Comparison of ENCODE assay signal across 8 mouse cellular contexts in genomic region chrX:102932992-102933570, GRCm38 (mm10). TPM values are rescaled to one million over a fixed set of nuclear protein-coding genes. Genes with fewer than 3 reads are reported as not detected.
DNase-seq lines count a peak whose midpoint lies in the region; ATAC-seq lines count a peak whose summit lies in the region.

No protein-coding gene starts in this region.

- peaks cover 16% of the 10 kb centered on the region for H3K27me3 ChIP-seq in limb, embryonic 11.5 days (ENCODE audit: control insufficient read depth, insufficient read depth, low read length)
- peaks cover 12% of the 10 kb centered on the region; the same call in 1 of the 2 replicates for H3K27me3 ChIP-seq in stomach, embryonic 15.5 days (replicated peaks)

- H3K4me1 ChIP-seq in limb, embryonic 11.5 days (ENCODE audit: control insufficient read depth, insufficient read depth, low read length) = no peaks in the 10 kb centered on the region
- no peaks in the 10 kb centered on the region for H3K4me1 ChIP-seq in stomach, embryonic 15.5 days

- no peak for ATAC-seq in limb, embryonic 11.5 days (ENCODE audit: insufficient number of reproducible peaks, low FRiP score, low TSS enrichment, low read depth)
- no peak for ATAC-seq in stomach, embryonic 15.5 days (ENCODE audit: insufficient read depth, low FRiP score, low read depth)
- no peak for ATAC-seq in activated CD4-positive, CD25-positive, alpha-beta regulatory T cell, adult 4 months

- H3K4me2 ChIP-seq in limb, embryonic 11.5 days (ENCODE audit: low read depth, severe bottlenecking) = peak overlapping the region; percentile 71
- H3K4me2 ChIP-seq in stomach, embryonic 15.5 days = peak overlapping the region; percentile 72

- 48% methylated on average over 12 of the region's 12 CpGs for WGBS in limb, embryonic 11.5 days
- WGBS in stomach, embryonic 15.5 days = 48% methylated on average over 12 of the region's 12 CpGs

- H3K36me3 ChIP-seq in limb, embryonic 11.5 days (ENCODE audit: control insufficient read depth, insufficient read depth, low read length) = no peaks in the 10 kb centered on the region
- H3K36me3 ChIP-seq in stomach, embryonic 15.5 days = no peaks in the 10 kb centered on the region

- H3K9ac ChIP-seq in limb, embryonic 11.5 days (ENCODE audit: low read length) = peak overlapping the region; percentile 72
- no peak overlapping the region for H3K9ac ChIP-seq in stomach, embryonic 15.5 days

- peak overlapping the region; percentile 49 for H3K4me3 ChIP-seq in limb, embryonic 11.5 days (ENCODE audit: low read depth, low read length)
- H3K4me3 ChIP-seq in stomach, embryonic 15.5 days (replicated peaks) = peak overlapping the region; percentile 52

- H3K27ac ChIP-seq in limb, embryonic 11.5 days (replicated peaks; ENCODE audit: low read depth, low read length) = no peak overlapping the region
- no peak overlapping the region for H3K27ac ChIP-seq in stomach, embryonic 15.5 days

- H3K9me3 ChIP-seq in limb, embryonic 11.5 days (ENCODE audit: control insufficient read depth, low read length) = no peaks in the 10 kb centered on the region
- no peaks in the 10 kb centered on the region for H3K9me3 ChIP-seq in stomach, embryonic 15.5 days

- DNase-seq in embryo, embryonic 10.5 days (ENCODE audit: low spot score) = peak; percentile 0
- DNase-seq in embryo, embryonic 9.5 days (ENCODE audit: extremely low spot score) = no peak
- DNase-seq in right cerebral cortex, adult 18-20 months = peak; percentile 1
- no peak for DNase-seq in right cerebral cortex, postnatal 36 days (ENCODE audit: low spot score in 2 of 2)
- DNase-seq in limb, embryonic 11.5 days (ENCODE audit: low spot score) = peak; percentile 21
- DNase-seq in spleen, postnatal 36 days (ENCODE audit: low spot score in 2 of 2) = no peak

RNA-seq across cellular contexts. Expression of gene 1700018G05Rik, which starts 4.9 kb away (rescaled TPM):
- not detected in 2 replicates for polyA plus RNA-seq in limb, embryonic 11.5 days (2014; fragmentation: Nextera tagmentation; extraction: Ambion mirVana)
- not detected in 2 replicates for polyA plus RNA-seq in stomach, embryonic 15.5 days (2015; fragmentation: Nextera tagmentation; extraction: Ambion mirVana)
- polyA plus RNA-seq in activated CD4-positive, CD25-positive, alpha-beta regulatory T cell, adult 4 months (2017; shearing (Covaris generic)) = not detected

RNA-seq across cellular contexts. Expression of gene 1700011M02Rik, which starts 24.4 kb away (rescaled TPM):
- not detected in 2 replicates for polyA plus RNA-seq in limb, embryonic 11.5 days (2014; fragmentation: Nextera tagmentation; extraction: Ambion mirVana)
- not detected in 2 replicates for polyA plus RNA-seq in stomach, embryonic 15.5 days (2015; fragmentation: Nextera tagmentation; extraction: Ambion mirVana)
- not detected for polyA plus RNA-seq in activated CD4-positive, CD25-positive, alpha-beta regulatory T cell, adult 4 months (2017; shearing (Covaris generic))

RNA-seq across cellular contexts. Expression of gene Dmrtc1a, which starts 24.6 kb away (rescaled TPM):
- polyA plus RNA-seq in limb, embryonic 11.5 days (2014; fragmentation: Nextera tagmentation; extraction: Ambion mirVana) = 0.60 TPM in 1 of 2 replicates, not detected in the other
- polyA plus RNA-seq in stomach, embryonic 15.5 days (2015; fragmentation: Nextera tagmentation; extraction: Ambion mirVana) = 1.3 and 1.5 TPM in 2 replicates
- not detected for polyA plus RNA-seq in activated CD4-positive, CD25-positive, alpha-beta regulatory T cell, adult 4 months (2017; shearing (Covaris generic))

Comparison
In these comparisons a context has a peak if more than half of its experiments do, and no peak if none do; other contexts are left out.
1. DNase-seq: peak in embryo, embryonic 10.5 days (single experiment), right cerebral cortex, adult 18-20 months (single experiment) and limb, embryonic 11.5 days (single experiment); none in embryo, embryonic 9.5 days (single experiment), right cerebral cortex, postnatal 36 days (0 of 2) and spleen, postnatal 36 days (0 of 2).